Mouse (Mus musculus) cortical plate, adult 2 months (tissue): Measurements from ENCODE around the gene Apom.
A peak's percentile ranks its signal among the peaks of the same experiment; 100 is the strongest.

Experiments
- CTCF ChIP-seq: fragments of 200-500 bp; IDR thresholded peaks from 2 replicates; pipeline ENCODE4 v1.5.1; 2011; ENCODE audit warnings: mild to moderate bottlenecking, control low read depth, low read length; ENCODE audit not compliant: insufficient read depth; ENCODE audit errors: extremely low read depth
- POLR2A ChIP-seq: fragments of 200-500 bp; IDR thresholded peaks from 2 replicates; pipeline ENCODE4 v1.6.1; 2011; ENCODE audit warnings: mild to moderate bottlenecking, low read length, control low read depth; ENCODE audit not compliant: insufficient read depth; ENCODE audit errors: extremely low read depth

DNA sequence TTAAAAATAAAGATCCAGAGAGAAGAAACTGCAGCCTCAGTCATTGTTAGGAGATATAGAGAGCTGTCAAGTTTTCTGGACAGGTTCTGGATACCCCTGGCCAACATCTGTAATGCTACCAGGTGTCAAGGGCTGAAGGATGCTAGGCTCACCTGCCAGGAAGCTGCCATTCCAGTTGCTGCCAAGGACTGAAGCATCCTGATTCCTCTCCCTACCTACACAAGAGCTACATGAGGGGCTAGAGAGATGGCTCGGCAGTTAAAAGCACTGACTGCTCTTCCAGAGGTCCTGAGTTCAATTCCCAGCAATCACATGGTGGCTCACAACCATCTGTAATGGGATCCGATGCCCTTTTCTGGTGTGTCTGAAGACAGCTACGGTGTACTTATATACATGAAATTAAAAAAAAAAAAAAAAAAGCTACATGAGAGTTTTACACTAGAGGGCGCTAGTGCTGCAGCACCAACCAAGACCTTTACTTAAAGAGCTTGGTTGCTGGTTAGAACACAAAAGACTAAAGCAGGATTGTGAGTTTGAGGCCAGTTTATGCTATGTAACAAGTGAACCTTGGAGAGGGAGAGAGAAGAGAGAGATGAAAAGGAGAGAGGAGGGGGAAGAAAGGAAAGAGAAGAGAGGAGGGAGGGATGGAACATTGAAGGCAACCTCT lies 36.8 kb upstream of the Apom start:
- no peak for TF ChIP-seq POLR2A
- peak; percentile 46; the same call in 1 of the 2 replicates for TF ChIP-seq CTCF
